Mouse (Mus musculus) hindbrain, embryonic 10.5 days (tissue): ENCODE data around the gene Tbc1d5. TPM values are rescaled to one million over a fixed set of nuclear protein-coding genes. Genes with fewer than 3 reads are reported as not detected.

Experiments used
- DNase-seq: peaks from one replicate; pipeline ENCODE4 v3.0.0-alpha.2; 2017; ENCODE audit warnings: low spot score
- H3K27ac ChIP-seq: fragments of 300-500 bp; sonication (generic); 2 replicates; pipeline ENCODE4 v1.5.1; 2016; ENCODE audit warnings: mild to moderate bottlenecking, moderate library complexity
- H3K27me3 ChIP-seq: fragments of 300-500 bp; sonication (generic); 2 replicates; pipeline ENCODE4 v1.6.1; 2016; ENCODE audit warnings: mild to moderate bottlenecking; ENCODE audit not compliant: poor library complexity, insufficient read depth, severe bottlenecking
- H3K36me3 ChIP-seq: fragments of 300-500 bp; sonication (generic); 2 replicates; pipeline ENCODE4 v1.6.1; 2016; ENCODE audit warnings: mild to moderate bottlenecking, moderate library complexity
- H3K4me1 ChIP-seq: fragments of 300-500 bp; sonication (generic); replicated peaks from 2 replicates; pipeline ENCODE4 v1.6.1; 2016; ENCODE audit warnings: mild to moderate bottlenecking
- H3K4me3 ChIP-seq: fragments of 300-500 bp; sonication (generic); 2 replicates; pipeline ENCODE4 v1.5.1; 2016; ENCODE audit warnings: mild to moderate bottlenecking, moderate library complexity
- H3K9me3 ChIP-seq: fragments of 300-500 bp; sonication (generic); 2 replicates; pipeline ENCODE4 v1.6.1; 2016; ENCODE audit warnings: mild to moderate bottlenecking, moderate library complexity
- WGBS: fragments of 180-500 bp; shearing (Covaris S2); methylation state at CpG from one replicate; pipeline ENCODE4 v1.1.7; 2016; 5-methylcytosine and 5-hydroxymethylcytosine counted together
- polyA plus RNA-seq: library from polyadenylated mRNA; unstranded; fragments of >200 nt; fragmentation: Nextera tagmentation; extraction: Ambion mirVana; gene quantifications from 2 replicates; pipeline ENCODE4 v1.2.1, GENCODE M21; 2016

Gene Tbc1d5
- polyA plus RNA-seq, 1 experiment from 2014 or later: 9.3 TPM

GRCm38 (mm10) chr17:51016384-51016783 is 162.8 kb downstream of the Tbc1d5 start:
- Histone ChIP-seq H3K4me1 (no peaks in the 10 kb centered on the region), H3K4me3 (no peak overlapping the region), H3K36me3 (no peaks in the 10 kb centered on the region), H3K9me3 (no peaks in the 10 kb centered on the region), H3K27ac (no peak overlapping the region), H3K27me3 (no peaks in the 10 kb centered on the region)
- DNase-seq: no peak
- 76% methylated on average over 2 of the region's 2 CpGs for WGBS

GRCm38 (mm10) chr17:51013908-51014307 is 165.2 kb downstream of the Tbc1d5 start:
- DNase-seq: no peak
- no peaks in the 10 kb centered on the region for H3K36me3 ChIP-seq
- H3K27me3 ChIP-seq: no peaks in the 10 kb centered on the region
- H3K4me1 ChIP-seq: no peaks in the 10 kb centered on the region
- no peak overlapping the region for H3K27ac ChIP-seq
- no peaks in the 10 kb centered on the region for H3K9me3 ChIP-seq
- no peak overlapping the region for H3K4me3 ChIP-seq

DNA sequence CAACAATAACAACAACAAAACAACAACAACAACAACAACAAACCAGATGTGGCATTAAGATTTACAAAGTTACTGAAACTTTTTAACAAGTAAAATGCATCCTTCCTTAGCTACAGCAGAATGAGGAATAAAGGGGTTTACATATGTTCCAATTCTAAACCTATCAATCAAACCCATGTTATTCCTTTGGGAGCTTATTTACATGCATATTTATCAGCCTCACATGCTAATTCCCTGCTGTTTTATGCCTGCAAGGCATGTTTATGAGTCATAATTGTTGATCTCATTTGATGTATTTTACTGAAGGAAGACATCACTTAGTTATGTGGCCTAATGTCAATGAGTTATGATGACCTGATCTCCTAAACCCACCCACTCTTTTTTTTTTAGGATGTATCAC is 176.0 kb downstream of the Tbc1d5 start:
- no peak for DNase-seq
- no peak overlapping the region for H3K4me3 ChIP-seq
- H3K36me3 ChIP-seq: no peaks in the 10 kb centered on the region
- no peaks in the 10 kb centered on the region for H3K4me1 ChIP-seq
- no peaks in the 10 kb centered on the region for H3K27me3 ChIP-seq
- H3K27ac ChIP-seq: no peak overlapping the region
- H3K9me3 ChIP-seq: 0 out of 2 replicates have a peak, but pooled peaks cover 6% of the 10 kb centered on the region

DNA sequence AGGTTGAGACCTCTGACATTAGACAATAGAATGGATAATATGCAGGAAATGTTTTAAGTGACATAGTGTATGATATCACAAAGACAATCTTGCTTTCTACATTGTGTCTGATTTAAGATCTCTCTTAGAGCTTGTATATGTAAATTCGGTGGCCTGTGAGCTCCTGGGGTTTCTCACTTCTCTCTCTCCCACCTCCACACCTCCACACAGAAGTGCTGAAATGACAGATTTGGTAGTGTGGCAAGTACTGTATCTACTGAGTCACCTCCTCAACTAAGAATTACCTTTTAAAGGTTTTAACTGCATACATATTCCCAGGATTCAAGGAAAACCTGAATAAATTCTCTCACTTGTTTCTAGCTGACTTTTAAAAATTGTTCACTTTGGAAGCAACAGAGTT is 180.9 kb downstream of the Tbc1d5 start:
- DNase-seq: no peak
- no peak overlapping the region for H3K4me3 ChIP-seq
- H3K4me1 ChIP-seq: no peaks in the 10 kb centered on the region
- no peaks in the 10 kb centered on the region for H3K27me3 ChIP-seq
- 73% methylated on average over 1 of the region's 1 CpGs for WGBS
- peaks cover 1% of the 10 kb centered on the region; the same call in 1 of the 2 replicates for H3K9me3 ChIP-seq
- H3K27ac ChIP-seq: no peak overlapping the region
- 0 out of 2 replicates have a peak, but pooled peaks cover 3% of the 10 kb centered on the region for H3K36me3 ChIP-seq

DNA sequence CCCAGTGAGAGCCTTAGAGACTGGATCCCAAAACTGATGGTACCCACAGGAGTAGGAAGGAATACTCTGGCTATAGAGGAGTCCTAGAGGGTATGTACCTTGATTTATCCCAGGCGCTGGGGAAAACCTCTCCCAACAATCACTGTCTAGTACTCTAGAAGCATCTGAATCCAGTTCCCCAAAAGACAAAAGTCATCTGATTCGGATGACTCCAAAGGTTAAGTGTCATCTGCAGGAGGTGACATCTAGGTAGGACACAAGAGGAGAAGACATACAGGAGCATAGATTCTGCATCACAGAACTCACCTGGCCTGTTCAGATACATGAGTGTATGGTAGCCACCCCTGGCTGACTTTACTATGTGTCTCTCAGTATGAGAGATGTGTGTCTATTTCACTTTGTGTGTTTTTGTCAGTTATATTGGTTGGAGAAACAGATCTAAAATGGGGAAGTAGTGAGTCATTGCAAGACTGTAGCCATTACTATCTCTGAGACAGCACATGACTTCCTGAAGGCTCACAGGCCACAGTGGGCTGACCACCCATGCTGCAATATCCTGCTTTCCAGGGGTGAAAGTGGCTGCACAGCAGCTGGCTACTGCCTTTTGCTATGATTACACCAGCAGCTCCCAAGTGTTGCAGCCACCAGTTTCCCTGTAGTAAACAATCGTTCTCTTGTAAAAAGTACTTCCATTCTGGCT is 185.7 kb downstream of the Tbc1d5 start:
- no peak overlapping the region for H3K27ac ChIP-seq
- H3K4me1 ChIP-seq: no peaks in the 10 kb centered on the region
- no peak for DNase-seq

GRCm38 (mm10) chr17:50990770-50991405 is 188.3 kb downstream of the Tbc1d5 start:
- Histone ChIP-seq H3K27ac (no peak overlapping the region), H3K4me1 (no peaks in the 10 kb centered on the region), H3K27me3 (no peaks in the 10 kb centered on the region), H3K4me3 (no peak overlapping the region), H3K36me3 (peaks cover 5% of the 10 kb centered on the region; the same call in 1 of the 2 replicates), H3K9me3 (peaks cover 4% of the 10 kb centered on the region; the same call in 1 of the 2 replicates)
- no peak for DNase-seq
- 92% methylated on average over 2 of the region's 2 CpGs for WGBS

More for the DNA sequence above, 185.7 kb downstream of the Tbc1d5 start:
- H3K36me3 ChIP-seq: peaks cover 5% of the 10 kb centered on the region; the same call in 1 of the 2 replicates
- no peak overlapping the region for H3K4me3 ChIP-seq
- peaks cover 4% of the 10 kb centered on the region; the same call in 1 of the 2 replicates for H3K9me3 ChIP-seq
- 90% methylated on average over 3 of the region's 3 CpGs for WGBS
- H3K27me3 ChIP-seq: no peaks in the 10 kb centered on the region

- WGBS: 86% methylated on average over 3 of the region's 3 CpGs
- Histone ChIP-seq H3K27ac (no peak overlapping the region), H3K27me3 (no peaks in the 10 kb centered on the region), H3K4me3 (no peak overlapping the region), H3K36me3 (peaks cover under 1% of the 10 kb centered on the region; the same call in 1 of the 2 replicates), H3K4me1 (no peaks in the 10 kb centered on the region), H3K9me3 (peaks cover under 1% of the 10 kb centered on the region; the same call in 1 of the 2 replicates)
- DNase-seq: no peak
Observed at GRCm38 (mm10) chr17:50987935-50988334, 191.2 kb downstream of the Tbc1d5 start.

DNA sequence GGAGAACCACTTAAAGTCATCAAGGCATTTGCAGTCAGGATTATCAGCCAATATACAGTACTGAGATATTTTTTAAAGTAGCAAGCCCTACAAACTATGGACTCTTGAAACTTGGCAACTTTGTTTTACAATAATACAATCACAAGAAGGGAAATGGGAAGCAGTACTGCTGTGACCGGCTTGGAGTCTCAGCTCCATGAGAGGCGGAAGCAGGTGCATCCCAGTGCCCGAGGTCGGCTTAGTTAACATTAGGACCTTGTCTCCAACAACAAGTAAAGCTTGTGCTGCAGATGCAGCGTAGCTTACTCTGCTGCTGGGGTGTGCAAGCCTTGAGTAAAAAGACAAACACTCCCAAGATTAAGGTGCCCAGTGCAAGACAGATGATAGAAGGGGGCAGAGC is 197.2 kb downstream of the Tbc1d5 start:
- WGBS: 90% methylated on average over 5 of the region's 5 CpGs

GRCm38 (mm10) chr17:50972142-50972541 is 207.0 kb downstream of the Tbc1d5 start:
- no peak overlapping the region for H3K27ac ChIP-seq
- H3K9me3 ChIP-seq: no peaks in the 10 kb centered on the region
- no peaks in the 10 kb centered on the region for H3K36me3 ChIP-seq
- H3K27me3 ChIP-seq: no peaks in the 10 kb centered on the region
- no peak overlapping the region for H3K4me3 ChIP-seq
- whole genome bisulfite sequencing: 21% methylated on average over 1 of the region's 1 CpGs
- H3K4me1 ChIP-seq: no peaks in the 10 kb centered on the region
- DNase-seq: no peak

More for the DNA sequence above, 197.2 kb downstream of the Tbc1d5 start:
- no peak overlapping the region for H3K27ac ChIP-seq
- no peaks in the 10 kb centered on the region for H3K4me1 ChIP-seq
- H3K4me3 ChIP-seq: no peak overlapping the region
- H3K9me3 ChIP-seq: no peaks in the 10 kb centered on the region
- H3K27me3 ChIP-seq: no peaks in the 10 kb centered on the region
- no peak for DNase-seq
- H3K36me3 ChIP-seq: no peaks in the 10 kb centered on the region

- no peaks in the 10 kb centered on the region for H3K9me3 ChIP-seq
- H3K4me1 ChIP-seq: no peaks in the 10 kb centered on the region
- H3K27ac ChIP-seq: no peak overlapping the region
- 0 out of 2 replicates have a peak, but pooled peaks cover 7% of the 10 kb centered on the region for H3K36me3 ChIP-seq
- H3K4me3 ChIP-seq: no peak overlapping the region
- no peak for DNase-seq
- WGBS: 78% methylated on average over 1 of the region's 1 CpGs
- H3K27me3 ChIP-seq: no peaks in the 10 kb centered on the region
Observed at GRCm38 (mm10) chr17:50966147-50966546, 213.0 kb downstream of the Tbc1d5 start.

- Histone ChIP-seq H3K27ac (no peak overlapping the region), H3K4me1 (no peaks in the 10 kb centered on the region), H3K36me3 (no peaks in the 10 kb centered on the region), H3K9me3 (no peaks in the 10 kb centered on the region), H3K4me3 (no peak overlapping the region), H3K27me3 (no peaks in the 10 kb centered on the region)
- no peak for DNase-seq
- 91% methylated on average over 9 of the region's 9 CpGs for WGBS
Observed at GRCm38 (mm10) chr17:50954313-50954712, 224.8 kb downstream of the Tbc1d5 start.

DNA sequence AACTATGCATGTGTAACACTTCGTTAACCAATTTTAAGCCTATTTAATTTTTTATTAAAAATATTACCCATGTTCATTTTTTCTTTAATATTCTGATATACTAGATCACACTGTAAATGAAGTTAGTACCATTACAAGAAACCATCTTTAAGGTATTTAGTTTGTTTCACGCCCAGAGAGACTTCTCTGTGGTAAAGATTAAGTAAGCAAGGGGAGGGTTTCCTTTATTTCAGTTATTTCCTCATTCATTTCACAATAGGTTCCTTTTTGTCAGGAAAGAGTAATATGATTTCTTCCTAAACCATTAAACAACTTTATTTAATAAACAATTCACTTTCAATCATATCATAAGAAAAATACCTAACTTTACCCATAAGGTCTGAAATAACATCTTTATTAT is 256.8 kb downstream of the Tbc1d5 start:
- no peak overlapping the region for H3K4me3 ChIP-seq
- H3K27ac ChIP-seq: no peak overlapping the region
- H3K4me1 ChIP-seq: 0 out of 2 replicates have a peak, but pooled peaks cover 3% of the 10 kb centered on the region
- no peaks in the 10 kb centered on the region for H3K36me3 ChIP-seq
- no peaks in the 10 kb centered on the region for H3K9me3 ChIP-seq
- no peak for DNase-seq
- WGBS: 94% methylated on average over 2 of the region's 2 CpGs
- no peaks in the 10 kb centered on the region for H3K27me3 ChIP-seq

- DNase-seq: no peak
- Histone ChIP-seq H3K27me3 (no peaks in the 10 kb centered on the region), H3K27ac (no peak overlapping the region), H3K9me3 (no peaks in the 10 kb centered on the region), H3K4me1 (0 out of 2 replicates have a peak, but pooled peaks cover 3% of the 10 kb centered on the region), H3K36me3 (0 out of 2 replicates have a peak, but pooled peaks cover 5% of the 10 kb centered on the region), H3K4me3 (no peak overlapping the region)
- 94% methylated on average over 2 of the region's 2 CpGs for WGBS
Observed at GRCm38 (mm10) chr17:50915216-50915615, 263.9 kb downstream of the Tbc1d5 start.
